Mouse (Mus musculus) left cerebral cortex, adult 11 months (tissue): ENCODE measurements around the gene Trmt2a.
"Not testable (repeated sequence)": the region's sequence is repeated elsewhere in the genome, so short reads cannot be mapped to it uniquely, and the experiment has no call there.

Experiments used
- DNase-seq: peaks from one replicate; pipeline ENCODE4 v3.0.0; 2022; ENCODE audit warnings: low spot score

The Trmt2a gene

DNA sequence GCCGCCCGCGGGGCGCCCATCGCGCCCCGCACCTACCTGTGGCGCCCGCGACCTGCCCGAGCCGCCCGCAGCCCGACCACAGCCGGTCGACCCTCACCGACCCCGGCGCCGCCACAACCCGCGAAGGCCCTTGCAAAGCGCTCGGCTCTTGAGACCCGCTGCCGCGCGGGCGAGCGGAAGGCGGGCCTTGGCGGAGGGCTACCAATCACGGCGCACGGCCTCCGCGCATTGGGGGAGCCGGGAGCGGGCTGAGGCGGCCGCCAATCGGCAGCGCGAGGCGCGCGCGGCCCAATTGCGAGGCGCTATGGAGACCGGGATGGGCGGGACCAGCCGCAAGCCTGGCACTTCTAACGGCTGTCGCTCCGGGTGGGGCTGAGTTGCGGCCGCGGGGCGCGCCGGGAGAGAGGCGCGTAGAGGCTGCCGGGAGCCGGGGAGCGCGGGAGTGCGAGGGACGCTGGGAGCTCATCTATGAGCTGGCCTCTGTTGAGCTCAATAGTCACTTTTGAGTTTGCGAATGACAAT lies 40.6 kb downstream of the Trmt2a start, which contains the start of gene Dgcr8:
Gene Dgcr8 (minus strand): TSS at position 180 of the 522 bp plus-strand sequence.
- peak; percentile 96 for DNase-seq

DNA sequence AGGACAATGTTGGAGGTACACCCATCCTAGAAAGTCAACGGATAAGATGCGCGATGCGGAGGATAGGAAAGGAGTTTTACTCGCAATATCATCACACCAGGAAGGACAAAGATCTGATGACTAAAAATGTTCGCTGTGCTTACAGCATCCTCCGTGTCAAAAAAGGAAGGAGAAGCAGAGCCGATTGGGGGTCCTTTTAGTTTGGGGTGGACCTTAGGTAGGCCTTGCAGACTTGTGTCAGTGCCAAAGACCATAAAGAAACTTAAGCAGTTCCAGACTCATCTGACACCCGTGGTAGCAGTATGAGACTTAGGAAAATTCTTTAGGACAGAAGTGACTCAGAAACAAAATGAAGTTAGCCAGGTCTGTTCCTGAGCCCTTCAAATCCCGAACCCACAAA lies 41.1 kb downstream of the Trmt2a start:
- DNase-seq = not testable (repeated sequence)
